Mouse (Mus musculus) neural tube, embryonic 11.5 days (tissue): Measurements from ENCODE around the gene Acox1. TPM values are rescaled to one million over a fixed set of nuclear protein-coding genes. Genes with fewer than 3 reads are reported as not detected.

ENCODE experiments used
- ATAC-seq: fragments of 200-750 bp; cut with Nextera tagmentation; 2 replicates; pipeline ENCODE4 v1.8.0; 2017; ENCODE audit warnings: moderate number of reproducible peaks, mild to moderate bottlenecking, moderate TSS enrichment, moderate library complexity; ENCODE audit not compliant: insufficient read depth, low FRiP score, low TSS enrichment
- DNase-seq: peaks from one replicate; pipeline ENCODE4 v3.0.0-alpha.2; 2015; ENCODE audit warnings: low spot score
- H3K27ac ChIP-seq: fragments of 300-500 bp; sonication (generic); 2 replicates; pipeline ENCODE4 v1.5.1; 2014; ENCODE audit warnings: low read depth, mild to moderate bottlenecking, low read length
- H3K27me3 ChIP-seq: fragments of 300-500 bp; sonication (generic); 2 replicates; pipeline ENCODE4 v1.6.1; 2014; ENCODE audit warnings: mild to moderate bottlenecking, low read length, mixed read lengths; ENCODE audit not compliant: control insufficient read depth, insufficient read depth
- H3K36me3 ChIP-seq: fragments of 300-500 bp; sonication (generic); 2 replicates; pipeline ENCODE4 v1.6.1; 2014; ENCODE audit warnings: mild to moderate bottlenecking, low read length, moderate library complexity, mixed read lengths; ENCODE audit not compliant: control insufficient read depth, insufficient read depth
- H3K4me1 ChIP-seq: fragments of 300-500 bp; sonication (generic); 2 replicates; pipeline ENCODE4 v1.6.1; 2014; ENCODE audit warnings: low read length, mixed read lengths; ENCODE audit not compliant: control insufficient read depth, insufficient read depth
- H3K4me2 ChIP-seq: fragments of 300-500 bp; sonication (generic); 2 replicates; pipeline ENCODE4 v1.6.1; 2014; ENCODE audit warnings: low read depth, mild to moderate bottlenecking, moderate library complexity
- H3K4me3 ChIP-seq: fragments of 300-500 bp; sonication (generic); 2 replicates; pipeline ENCODE4 v1.5.1; 2014; ENCODE audit warnings: low read depth, low read length
- H3K9ac ChIP-seq: fragments of 300-500 bp; sonication (generic); 2 replicates; pipeline ENCODE4 v1.6.1; 2014; ENCODE audit warnings: mild to moderate bottlenecking, low read length
- H3K9me3 ChIP-seq: fragments of 300-500 bp; sonication (generic); 2 replicates; pipeline ENCODE4 v1.6.1; 2016; ENCODE audit warnings: low read length; ENCODE audit not compliant: control insufficient read depth
- WGBS: fragments of 180-500 bp; shearing (Covaris S2); extraction: QIAGEN DNeasy Blood & Tissue Kit; methylation state at CpG from one replicate; pipeline ENCODE4 v1.1.7; 2014; 5-methylcytosine and 5-hydroxymethylcytosine counted together
- polyA plus RNA-seq: library from polyadenylated mRNA; unstranded; fragments of >200 nt; fragmentation: Nextera tagmentation; extraction: Ambion mirVana; gene quantifications from 2 replicates; pipeline ENCODE4 v1.2.1, GENCODE M21; 2014

The Acox1 gene
- polyA plus RNA-seq, 1 experiment from 2014 or later, result 34.4 TPM

DNA sequence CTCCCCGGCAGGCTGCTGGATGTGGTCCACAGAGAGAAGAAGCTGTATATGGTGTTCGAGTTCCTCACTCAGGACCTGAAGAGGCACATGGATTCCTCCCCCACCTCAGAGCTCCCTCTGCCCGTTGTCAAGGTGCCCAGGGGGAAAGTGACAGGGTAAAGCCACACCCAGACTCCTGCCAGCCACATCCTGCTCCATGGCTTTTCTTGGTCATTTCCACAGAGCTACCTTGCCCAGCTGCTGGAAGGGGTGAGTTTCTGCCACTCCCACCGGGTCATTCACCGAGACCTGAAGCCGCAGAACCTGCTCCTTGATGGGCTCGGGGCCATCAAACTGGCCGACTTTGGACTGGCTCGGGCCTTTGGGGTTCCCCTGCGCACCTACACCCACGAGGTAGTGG lies 17.7 kb upstream of the Acox1 start:
- no peak for DNase-seq
- Histone ChIP-seq H3K4me2 (no peak overlapping the region), H3K4me3 (no peak overlapping the region), H3K27ac (no peak overlapping the region), H3K4me1 (no peaks in the 10 kb centered on the region; the same call in 1 of the 2 replicates), H3K27me3 (peaks cover 7% of the 10 kb centered on the region), H3K9ac (no peak overlapping the region), H3K9me3 (peaks cover 1% of the 10 kb centered on the region; the same call in 1 of the 2 replicates), H3K36me3 (no peaks in the 10 kb centered on the region)
- 84% methylated on average over 11 of the region's 11 CpGs for WGBS
- ATAC-seq, result no peak

GRCm38 (mm10) chr11:116215991-116216390 lies 17.1 kb upstream of the Acox1 start:
- H3K4me2 ChIP-seq, result no peak overlapping the region
- no peaks in the 10 kb centered on the region for H3K9me3 ChIP-seq
- no peak overlapping the region for H3K4me3 ChIP-seq
- peaks cover 2% of the 10 kb centered on the region; the same call in 1 of the 2 replicates for H3K27me3 ChIP-seq
- H3K4me1 ChIP-seq, result no peaks in the 10 kb centered on the region; the same call in 1 of the 2 replicates
- no peak for ATAC-seq
- no peak overlapping the region for H3K27ac ChIP-seq
- no peak overlapping the region for H3K9ac ChIP-seq
- no peaks in the 10 kb centered on the region for H3K36me3 ChIP-seq
- 87% methylated on average over 6 of the region's 6 CpGs for WGBS
- no peak for DNase-seq

DNA sequence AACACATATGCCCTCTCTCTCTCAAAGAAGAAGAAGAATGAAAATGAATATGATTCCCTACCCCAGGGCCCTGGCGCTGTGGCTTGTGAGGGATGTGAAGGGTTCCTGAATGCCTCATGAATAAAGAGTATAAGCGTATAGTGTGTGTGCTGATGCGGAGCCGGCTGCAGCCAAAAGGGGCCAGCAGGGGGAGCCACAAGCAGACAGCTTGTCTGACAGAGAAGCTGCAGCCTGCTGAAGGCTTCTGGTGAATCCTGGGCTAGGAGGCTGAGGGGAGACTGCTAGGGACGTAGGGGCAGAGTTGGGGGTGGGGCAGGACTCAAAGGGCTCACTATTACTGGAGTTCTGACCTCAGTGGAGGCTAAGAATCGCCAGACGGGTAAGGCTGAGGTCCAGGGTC lies 16.3 kb upstream of the Acox1 start:
- ATAC-seq, result no peak
- Histone ChIP-seq H3K27me3 (no peaks in the 10 kb centered on the region), H3K4me1 (no peaks in the 10 kb centered on the region; the same call in 1 of the 2 replicates), H3K9ac (no peak overlapping the region), H3K36me3 (no peaks in the 10 kb centered on the region), H3K27ac (no peak overlapping the region), H3K9me3 (no peaks in the 10 kb centered on the region), H3K4me2 (no peak overlapping the region), H3K4me3 (no peak overlapping the region)
- DNase-seq, result no peak
- WGBS, result 76% methylated on average over 7 of the region's 7 CpGs

DNA sequence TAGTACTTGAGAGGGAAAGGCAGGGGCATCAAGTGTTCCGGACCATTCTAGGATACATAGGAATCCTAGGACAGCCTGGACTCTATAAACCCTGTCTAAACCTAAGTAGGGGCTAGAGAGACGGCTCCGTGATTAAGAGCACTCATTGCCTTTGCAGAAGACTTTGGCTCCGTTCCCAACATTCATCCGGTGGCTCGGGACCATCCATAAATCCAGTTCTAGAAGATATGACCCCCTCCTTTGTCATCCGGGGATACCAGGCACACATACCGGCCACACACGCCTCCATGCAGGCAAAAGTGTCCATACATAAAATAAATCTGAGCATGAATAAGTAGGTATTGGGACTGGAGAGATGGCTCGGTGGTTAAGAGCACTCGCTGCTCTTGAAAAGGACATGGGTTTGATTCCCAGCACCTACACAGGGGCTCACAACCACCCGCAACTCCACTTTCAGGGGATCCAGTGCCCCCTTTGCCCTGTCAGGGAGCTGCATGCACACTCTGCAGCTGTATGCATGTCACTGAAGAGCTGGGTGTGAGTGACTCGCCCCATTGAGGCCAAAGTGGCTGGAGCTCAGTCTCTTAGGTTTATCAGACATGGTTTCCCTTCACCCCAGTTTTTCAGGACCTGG lies 15.1 kb upstream of the Acox1 start:
- H3K4me3 ChIP-seq, result no peak overlapping the region
- no peak overlapping the region for H3K4me2 ChIP-seq
- no peaks in the 10 kb centered on the region for H3K27me3 ChIP-seq
- H3K9me3 ChIP-seq, result no peaks in the 10 kb centered on the region
- no peak overlapping the region for H3K9ac ChIP-seq
- H3K27ac ChIP-seq, result no peak overlapping the region
- no peaks in the 10 kb centered on the region for H3K36me3 ChIP-seq
- ATAC-seq (no peak), DNase-seq (no peak)
- WGBS, result 92% methylated on average over 13 of the region's 13 CpGs
- H3K4me1 ChIP-seq, result no peaks in the 10 kb centered on the region; the same call in 1 of the 2 replicates

DNA sequence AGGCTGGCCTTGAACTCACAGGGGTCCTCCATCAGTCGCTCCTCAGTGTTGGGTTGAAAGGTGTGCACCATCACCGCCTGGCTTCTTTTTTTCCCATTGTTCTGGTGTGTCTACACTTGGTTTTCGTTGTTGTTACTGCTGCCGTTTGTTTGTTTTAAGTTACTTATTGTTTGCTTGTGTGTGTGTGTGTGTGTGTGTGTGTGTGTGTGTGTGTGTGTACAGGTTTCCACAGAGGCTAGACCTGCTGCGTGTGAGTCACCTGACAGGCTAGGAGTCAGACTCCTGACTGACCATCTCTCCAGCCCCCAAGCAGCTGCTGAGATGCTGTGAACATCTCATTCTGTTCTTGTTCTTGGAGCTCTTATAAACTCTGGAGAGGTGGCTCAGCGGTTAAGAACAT lies 14.0 kb upstream of the Acox1 start:
- no peaks in the 10 kb centered on the region for H3K27me3 ChIP-seq
- no peak overlapping the region for H3K27ac ChIP-seq
- H3K4me3 ChIP-seq, result no peak overlapping the region
- no peak overlapping the region for H3K9ac ChIP-seq
- 86% methylated on average over 6 of the region's 6 CpGs for WGBS
- H3K9me3 ChIP-seq, result no peaks in the 10 kb centered on the region
- H3K4me1 ChIP-seq, result no peaks in the 10 kb centered on the region
- ATAC-seq, result no peak
- no peaks in the 10 kb centered on the region for H3K36me3 ChIP-seq
- no peak overlapping the region for H3K4me2 ChIP-seq
- no peak for DNase-seq

DNA sequence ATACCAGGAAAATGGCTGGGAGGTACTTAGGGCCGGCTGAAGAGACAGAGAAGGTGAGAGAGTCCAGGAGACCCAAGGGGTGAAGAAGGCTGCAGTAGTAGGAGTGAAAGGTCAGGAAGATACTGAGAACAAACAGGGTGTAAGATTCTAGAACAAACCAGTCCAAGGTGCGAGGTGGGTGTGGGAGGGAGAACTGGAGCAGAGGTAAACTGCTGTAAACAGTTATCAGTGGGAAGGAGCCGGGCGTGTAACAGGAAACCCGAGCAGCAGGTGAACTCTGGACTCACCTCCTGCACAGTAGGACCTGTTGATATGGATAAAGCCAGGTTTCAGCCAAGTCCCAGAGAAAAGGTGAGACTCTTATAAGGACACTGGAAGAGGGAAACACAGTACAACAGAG lies 11.9 kb upstream of the Acox1 start:
- 59% methylated on average over 5 of the region's 5 CpGs for WGBS
- Histone ChIP-seq H3K4me3 (no peak overlapping the region), H3K4me2 (no peak overlapping the region), H3K9me3 (no peaks in the 10 kb centered on the region), H3K9ac (no peak overlapping the region), H3K4me1 (no peaks in the 10 kb centered on the region), H3K27ac (no peak overlapping the region), H3K27me3 (no peaks in the 10 kb centered on the region), H3K36me3 (no peaks in the 10 kb centered on the region)
- DNase-seq (no peak), ATAC-seq (no peak)

DNA sequence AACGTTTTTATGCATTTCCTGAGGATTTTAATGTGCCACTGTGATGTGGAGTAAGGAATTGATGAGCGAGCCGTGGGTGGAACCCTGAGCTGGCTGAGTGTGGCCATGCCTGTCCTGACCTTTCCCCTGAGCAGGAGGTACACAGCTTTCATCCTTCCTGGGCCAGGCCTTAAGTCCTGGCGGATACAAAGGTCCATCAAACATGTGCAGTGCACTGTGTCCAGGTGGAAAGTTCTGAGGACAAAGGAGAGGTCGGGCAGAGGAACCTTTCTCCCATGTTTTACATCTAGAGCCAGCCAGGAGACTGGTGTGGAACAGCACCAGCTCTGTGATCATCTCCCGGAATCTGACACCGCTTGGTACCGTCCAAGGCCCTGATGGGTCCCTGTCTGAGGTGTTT lies 10.4 kb upstream of the Acox1 start:
- 79% methylated on average over 8 of the region's 8 CpGs for WGBS
- DNase-seq (no peak), ATAC-seq (no peak)

GRCm38 (mm10) chr11:116208660-116209059 lies 9.8 kb upstream of the Acox1 start:
- no peak overlapping the region for H3K9ac ChIP-seq
- no peaks in the 10 kb centered on the region for H3K36me3 ChIP-seq
- WGBS, result 80% methylated on average over 3 of the region's 3 CpGs
- DNase-seq (no peak), ATAC-seq (no peak)
- H3K4me2 ChIP-seq, result no peak overlapping the region
- H3K27me3 ChIP-seq, result no peaks in the 10 kb centered on the region
- H3K9me3 ChIP-seq, result no peaks in the 10 kb centered on the region
- no peak overlapping the region for H3K4me3 ChIP-seq
- no peak overlapping the region for H3K27ac ChIP-seq
- no peaks in the 10 kb centered on the region for H3K4me1 ChIP-seq

More for the DNA sequence above, 10.4 kb upstream of the Acox1 start:
- Histone ChIP-seq H3K4me1 (no peaks in the 10 kb centered on the region), H3K27me3 (no peaks in the 10 kb centered on the region), H3K27ac (no peak overlapping the region), H3K9me3 (no peaks in the 10 kb centered on the region), H3K36me3 (no peaks in the 10 kb centered on the region), H3K4me3 (no peak overlapping the region), H3K4me2 (no peak overlapping the region), H3K9ac (no peak overlapping the region)

DNA sequence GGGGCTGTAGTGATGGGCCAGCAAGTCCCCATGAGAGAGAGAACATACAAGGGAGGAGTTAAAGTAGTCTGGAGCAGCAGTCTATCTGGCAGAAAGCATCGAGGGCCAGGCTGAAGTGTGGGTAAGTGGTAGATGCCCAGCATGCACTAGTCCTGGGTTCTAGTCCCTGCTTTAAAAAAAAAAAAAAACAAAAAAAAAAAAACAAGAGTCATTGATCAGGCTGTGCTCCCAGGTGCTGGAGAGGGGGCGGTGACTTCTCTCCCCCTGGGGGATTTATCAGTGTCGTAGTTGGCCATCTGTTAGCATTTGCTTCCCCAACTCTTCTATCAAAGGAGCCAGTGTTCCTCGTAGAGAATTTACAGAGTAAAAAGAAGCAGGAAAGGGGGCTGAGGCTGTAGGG lies 7.8 kb upstream of the Acox1 start:
- WGBS, result 66% methylated on average over 4 of the region's 4 CpGs

More for the DNA sequence above, 7.8 kb upstream of the Acox1 start:
- H3K36me3 ChIP-seq, result no peaks in the 10 kb centered on the region
- H3K4me2 ChIP-seq, result no peak overlapping the region
- no peak overlapping the region for H3K9ac ChIP-seq
- H3K27me3 ChIP-seq, result no peaks in the 10 kb centered on the region
- DNase-seq, result no peak
- H3K27ac ChIP-seq, result no peak overlapping the region
- ATAC-seq, result no peak
- no peak overlapping the region for H3K4me3 ChIP-seq
- H3K9me3 ChIP-seq, result no peaks in the 10 kb centered on the region
- no peaks in the 10 kb centered on the region for H3K4me1 ChIP-seq
